Mouse (Mus musculus): Measurements from ENCODE around the gene Olfr769.
"Not testable (repeated sequence)": the region's sequence is repeated elsewhere in the genome, so short reads cannot be mapped to it uniquely, and the experiment has no call there.

Olfr769 gene

DNA sequence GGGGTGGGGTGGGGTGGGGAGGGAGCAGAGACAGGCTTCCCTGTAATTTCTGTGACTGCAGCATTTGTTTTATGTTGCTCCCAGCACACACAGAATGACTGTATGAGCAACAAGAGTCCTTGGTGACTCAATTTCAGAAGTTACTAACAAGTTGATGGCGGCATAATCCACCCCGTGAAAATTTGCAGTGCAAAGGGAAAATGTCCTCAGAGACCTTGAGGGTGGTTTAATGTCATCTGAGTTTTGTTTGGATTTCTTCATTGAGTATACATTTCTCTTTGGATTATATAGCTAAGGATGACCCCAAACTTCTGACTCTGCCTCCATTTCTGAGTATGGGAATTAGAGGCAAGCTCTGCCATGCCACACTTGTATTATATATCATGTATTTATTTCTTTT lies at the start of gene Olfr769:
Gene Olfr769 (minus strand): TSS at position 101 of the 400 bp plus-strand sequence.
- no peak for DNase-seq

- no peak for DNase-seq
Measured at GRCm38 (mm10) chr10:129164651-129165050, 47.0 kb upstream of the Olfr769 start, which contains the start of gene Olfr771. Gene Olfr771 (minus strand): TSS chr10:129164751.

DNA sequence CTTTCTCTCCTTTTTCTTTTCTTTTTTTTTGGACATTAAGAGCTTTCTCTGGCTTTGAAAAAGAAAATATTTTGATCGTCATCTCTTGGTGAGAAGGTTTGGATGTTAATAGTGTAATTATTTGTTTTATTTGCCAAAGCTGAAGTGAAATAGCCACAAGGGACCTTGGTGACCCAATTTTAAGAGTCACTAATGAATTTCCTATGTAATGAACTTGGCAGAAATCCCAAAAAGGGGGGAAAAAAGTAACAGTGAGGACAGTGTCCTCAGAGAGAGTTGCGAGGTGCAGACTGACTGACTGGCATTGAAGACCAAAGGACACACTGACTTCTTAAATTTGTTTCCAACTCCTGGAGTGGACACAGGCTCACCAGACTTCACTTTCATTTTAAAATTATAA lies 21.2 kb upstream of the Olfr769 start, which contains the start of gene Olfr770:
Gene Olfr770 (minus strand): TSS at position 101 of the 400 bp plus-strand sequence.
- DNase-seq: no peak

GRCm38 (mm10) chr10:129115146-129115545 lies 2.5 kb downstream of the Olfr769 start:
- no peak for DNase-seq

DNA sequence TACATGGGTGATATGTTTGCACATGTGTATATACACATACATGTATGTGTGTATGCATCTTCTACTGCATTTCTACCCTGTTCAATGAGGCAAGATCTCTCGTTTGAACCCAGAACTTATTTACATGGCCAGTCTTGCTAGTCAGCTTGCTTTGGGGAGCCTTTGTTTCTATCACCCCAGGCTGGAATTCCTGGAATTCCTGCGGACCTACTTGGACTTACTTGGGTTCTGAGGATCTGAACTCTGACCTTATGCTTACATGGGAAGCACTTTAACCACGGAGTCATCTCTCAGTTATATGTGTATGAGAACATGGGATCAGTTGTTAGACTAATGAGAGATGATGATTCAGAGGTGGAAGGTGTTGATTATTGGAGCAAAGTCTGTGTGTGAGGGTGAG lies 16.4 kb downstream of the Olfr769 start:
- no peak for DNase-seq

- DNase-seq: no peak
Measured at GRCm38 (mm10) chr10:129099275-129099674, 18.4 kb downstream of the Olfr769 start, which contains the start of gene Olfr768. Gene Olfr768 (minus strand): TSS chr10:129099375.

GRCm38 (mm10) chr10:129082810-129083209 lies 34.9 kb downstream of the Olfr769 start, which contains the start of gene Olfr767:
Gene Olfr767 (minus strand): TSS chr10:129082910.
- DNase-seq: not testable (repeated sequence)

DNA sequence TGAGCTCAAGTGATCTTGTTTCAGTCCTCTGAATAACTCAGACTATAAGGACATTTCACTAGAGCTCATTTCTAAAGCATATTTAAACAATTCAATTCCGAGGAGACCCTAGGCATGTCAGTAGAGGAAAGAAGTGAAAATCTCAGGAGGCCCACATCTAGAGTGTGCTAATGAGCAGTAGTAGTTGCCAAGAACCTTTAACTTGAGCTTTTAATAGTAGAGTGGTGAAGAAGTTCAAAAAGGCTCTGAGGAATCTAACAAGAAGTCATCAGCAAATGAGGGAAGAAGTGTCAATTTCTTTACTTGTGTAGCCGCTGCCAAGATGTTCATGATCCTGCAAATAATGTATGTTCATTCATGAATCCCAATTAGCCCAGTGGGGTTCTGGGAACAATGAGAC lies 48.8 kb downstream of the Olfr769 start, which contains the start of gene Olfr766-ps1:
Gene Olfr766-ps1 (minus strand): TSS at position 101 of the 400 bp plus-strand sequence.
- no peak for DNase-seq

Data from cerebellum, adult 8-10 months (tissue).